Mouse (Mus musculus) CH12.LX (cell line): ENCODE measurements around the gene Grm8.

Experiments used
- CTCF ChIP-seq, 2 experiments: IDR thresholded peaks in 1 of 2; conservative IDR thresholded peaks in 1 of 2; 2 replicates each; pipeline ENCODE4 v1.5.1; 2011 to 2012; ENCODE audit warnings: low read depth in 2 of 2, low read length in 2 of 2, improper control_type of control experiment in 1 of 2, inconsistent platforms in 1 of 2, mild to moderate bottlenecking in 1 of 2, moderate library complexity in 1 of 2
- MAX ChIP-seq: IDR thresholded peaks from 2 replicates; pipeline ENCODE4 v1.6.1; 2011; ENCODE audit warnings: low read length, improper control_type of control experiment
- MYC ChIP-seq: IDR thresholded peaks from 2 replicates; pipeline ENCODE4 v1.6.1; 2011; ENCODE audit warnings: low read depth, mild to moderate bottlenecking, improper control_type of control experiment, low read length

DNA sequence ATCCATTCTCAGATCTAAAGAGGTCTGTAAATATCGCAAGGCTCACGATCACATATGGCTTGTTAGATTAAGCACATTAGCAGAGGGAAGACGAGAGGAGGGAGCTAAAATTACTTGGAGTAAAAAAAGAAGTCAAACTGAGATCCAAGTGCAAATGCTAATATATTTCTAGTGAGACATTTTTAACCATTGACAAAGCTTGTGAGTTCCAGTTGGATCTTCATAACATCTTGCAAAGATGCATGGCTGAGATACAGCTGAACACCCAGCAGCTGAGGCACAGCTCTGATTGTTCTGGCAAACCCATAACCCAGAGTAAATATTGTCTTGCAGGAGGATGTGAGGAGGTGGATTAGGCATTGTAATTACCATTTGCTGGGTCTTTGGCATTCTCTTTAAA lies 445.6 kb downstream of the Grm8 start:
- no peak for TF ChIP-seq CTCF (conservative IDR thresholded peaks at IDR 0.05 in 1 of 2, IDR thresholded peaks at IDR 0.05 in 1 of 2; ENCODE audit: low read depth in 2 of 2, low read length in 2 of 2)
- TF ChIP-seq MYC = no peak
- no peak for TF ChIP-seq MAX
